Mouse (Mus musculus) neural tube, embryonic 14.5 days (tissue): Measurements from ENCODE around the gene Mmp17. TPM values are rescaled to one million over a fixed set of nuclear protein-coding genes. Genes with fewer than 3 reads are reported as not detected.

Experiments
- ATAC-seq: fragments of 200-750 bp; cut with Nextera tagmentation; 2 replicates; pipeline ENCODE4 v1.8.0; 2017; ENCODE audit warnings: low read depth, mild to moderate bottlenecking, moderate TSS enrichment, moderate library complexity
- H3K27ac ChIP-seq: fragments of 300-500 bp; sonication (generic); 2 replicates; pipeline ENCODE4 v1.5.1; 2014; ENCODE audit warnings: low read depth, mild to moderate bottlenecking, control low read depth, low read length, moderate library complexity, mixed read lengths
- H3K27me3 ChIP-seq: fragments of 300-500 bp; sonication (generic); 2 replicates; pipeline ENCODE4 v1.6.1; 2014; ENCODE audit warnings: low read length; ENCODE audit not compliant: control insufficient read depth, insufficient read depth
- H3K36me3 ChIP-seq: fragments of 300-500 bp; sonication (generic); 2 replicates; pipeline ENCODE4 v1.6.1; 2014; ENCODE audit warnings: low read length, mixed read lengths; ENCODE audit not compliant: control insufficient read depth, insufficient read depth
- H3K4me1 ChIP-seq: fragments of 300-500 bp; sonication (generic); 2 replicates; pipeline ENCODE4 v1.6.1; 2014; ENCODE audit warnings: low read length; ENCODE audit not compliant: control insufficient read depth, insufficient read depth
- H3K4me2 ChIP-seq: fragments of 300-500 bp; sonication (generic); 2 replicates; pipeline ENCODE4 v1.6.1; 2014; ENCODE audit warnings: mild to moderate bottlenecking, low read depth, low read length, control low read depth
- H3K4me3 ChIP-seq: fragments of 300-500 bp; sonication (generic); 2 replicates; pipeline ENCODE4 v1.5.1; 2014; ENCODE audit warnings: low read depth, low read length, control low read depth, mixed read lengths
- H3K9ac ChIP-seq: fragments of 300-500 bp; sonication (generic); replicated peaks from 2 replicates; pipeline ENCODE4 v1.6.1; 2014; ENCODE audit warnings: low read depth, mild to moderate bottlenecking, control low read depth, low read length, mixed read lengths
- H3K9me3 ChIP-seq: fragments of 300-500 bp; sonication (generic); 2 replicates; pipeline ENCODE4 v1.6.1; 2016; ENCODE audit warnings: low read length; ENCODE audit not compliant: control insufficient read depth
- WGBS: fragments of 180-500 bp; shearing (Covaris S2); extraction: QIAGEN DNeasy Blood & Tissue Kit; methylation state at CpG from one replicate; pipeline ENCODE4 v1.1.7; 2014; 5-methylcytosine and 5-hydroxymethylcytosine counted together
- polyA plus RNA-seq: library from polyadenylated mRNA; unstranded; fragments of >200 nt; fragmentation: Nextera tagmentation; extraction: Ambion mirVana; gene quantifications from 2 replicates; pipeline ENCODE4 v1.2.1, GENCODE M21; 2014

Mmp17 gene
- polyA plus RNA-seq, result 7.5 and 7.7 TPM in 2 replicates

DNA sequence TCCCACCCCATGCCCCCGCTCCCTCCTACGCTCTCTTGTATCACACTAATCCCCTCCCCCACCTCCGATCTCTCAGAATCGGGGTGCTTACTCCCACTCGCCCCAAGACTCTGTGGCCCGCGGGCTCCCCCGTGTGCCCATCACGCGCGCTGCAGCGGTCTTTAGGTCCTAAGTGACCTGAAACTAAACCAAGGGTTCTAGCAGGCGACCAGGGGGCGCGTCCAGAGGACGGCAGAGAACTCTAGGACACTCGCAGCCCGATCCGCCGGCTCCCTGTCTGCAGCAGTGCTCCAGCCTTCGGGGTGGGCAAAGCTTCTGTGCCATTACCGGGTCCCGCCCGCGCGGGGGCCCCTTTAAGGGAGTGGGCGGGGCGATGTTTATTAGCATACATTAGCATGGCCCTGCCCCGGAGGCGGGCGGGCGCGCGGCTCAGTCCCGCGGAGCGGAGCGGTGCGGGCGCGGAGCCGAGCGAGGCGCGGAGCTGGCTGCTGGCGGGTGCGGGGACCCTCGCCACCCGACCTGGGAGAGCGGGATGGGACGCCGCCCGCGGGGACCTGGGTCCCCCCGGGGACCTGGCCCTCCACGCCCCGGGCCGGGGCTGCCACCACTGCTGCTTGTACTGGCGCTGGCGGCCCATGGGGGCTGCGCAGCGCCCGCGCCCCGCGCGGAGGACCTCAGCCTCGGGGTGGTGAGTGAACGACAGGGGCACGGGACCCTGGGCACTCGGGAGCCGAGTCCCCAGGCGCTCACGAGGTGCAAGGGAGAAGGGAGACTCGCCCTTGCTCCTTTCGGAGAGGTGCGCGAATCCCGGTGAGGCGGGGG is at the start of gene Mmp17:
Gene Mmp17 (plus strand): TSS at position 409 of the 822 bp plus-strand sequence.
- peak; percentile 89 for ATAC-seq
- Histone ChIP-seq H3K9me3 (no peaks in the 10 kb centered on the region), H3K27me3 (no peaks in the 10 kb centered on the region; the same call in 1 of the 2 replicates), H3K4me2 (peak within 1 kb of the TSS; percentile 100), H3K27ac (0 out of 2 replicates have a peak within 1 kb of the TSS, but pooled peaks have one; percentile 60), H3K9ac (peak within 1 kb of the TSS; percentile 87), H3K4me3 (peak within 1 kb of the TSS; percentile 79), H3K4me1 (peaks cover 15% of the 10 kb centered on the region; the same call in 1 of the 2 replicates), H3K36me3 (no peaks in the 10 kb centered on the region)
- WGBS, result under 1% methylated on average over 72 of the region's 80 CpGs

GRCm38 (mm10) chr5:129534500-129534899 is 49.5 kb upstream of the Mmp17 start:
- WGBS, result 89% methylated on average over 2 of the region's 2 CpGs
- Histone ChIP-seq H3K9me3 (no peaks in the 10 kb centered on the region), H3K4me3 (no peak overlapping the region), H3K4me2 (no peak overlapping the region), H3K4me1 (no peaks in the 10 kb centered on the region), H3K36me3 (peaks cover 2% of the 10 kb centered on the region; the same call in 1 of the 2 replicates), H3K27ac (no peak overlapping the region), H3K27me3 (no peaks in the 10 kb centered on the region), H3K9ac (no peak overlapping the region)
- no peak for ATAC-seq

GRCm38 (mm10) chr5:129535021-129535420 is 48.9 kb upstream of the Mmp17 start:
- H3K27me3 ChIP-seq, result no peaks in the 10 kb centered on the region
- H3K36me3 ChIP-seq, result peaks cover 7% of the 10 kb centered on the region; the same call in 1 of the 2 replicates
- WGBS, result 76% methylated on average over 2 of the region's 2 CpGs
- H3K9ac ChIP-seq, result no peak overlapping the region
- H3K27ac ChIP-seq, result no peak overlapping the region
- no peak overlapping the region for H3K4me2 ChIP-seq
- H3K4me3 ChIP-seq, result no peak overlapping the region
- no peaks in the 10 kb centered on the region for H3K9me3 ChIP-seq
- H3K4me1 ChIP-seq, result no peaks in the 10 kb centered on the region
- no peak for ATAC-seq

GRCm38 (mm10) chr5:129535431-129535830 is 48.5 kb upstream of the Mmp17 start:
- Histone ChIP-seq H3K4me3 (no peak overlapping the region), H3K36me3 (peaks cover 11% of the 10 kb centered on the region), H3K4me2 (no peak overlapping the region), H3K27me3 (no peaks in the 10 kb centered on the region), H3K27ac (no peak overlapping the region), H3K4me1 (no peaks in the 10 kb centered on the region), H3K9me3 (no peaks in the 10 kb centered on the region), H3K9ac (no peak overlapping the region)
- no peak for ATAC-seq
- 97% methylated on average over 3 of the region's 3 CpGs for WGBS

- Histone ChIP-seq H3K27me3 (no peaks in the 10 kb centered on the region), H3K36me3 (peaks cover 40% of the 10 kb centered on the region), H3K9me3 (no peaks in the 10 kb centered on the region), H3K9ac (no peak overlapping the region), H3K4me3 (no peak overlapping the region), H3K4me1 (no peaks in the 10 kb centered on the region), H3K4me2 (no peak overlapping the region), H3K27ac (no peak overlapping the region)
- ATAC-seq, result no peak
- WGBS, result 92% methylated on average over 4 of the region's 4 CpGs
Measured at GRCm38 (mm10) chr5:129538826-129539225, 45.1 kb upstream of the Mmp17 start.

DNA sequence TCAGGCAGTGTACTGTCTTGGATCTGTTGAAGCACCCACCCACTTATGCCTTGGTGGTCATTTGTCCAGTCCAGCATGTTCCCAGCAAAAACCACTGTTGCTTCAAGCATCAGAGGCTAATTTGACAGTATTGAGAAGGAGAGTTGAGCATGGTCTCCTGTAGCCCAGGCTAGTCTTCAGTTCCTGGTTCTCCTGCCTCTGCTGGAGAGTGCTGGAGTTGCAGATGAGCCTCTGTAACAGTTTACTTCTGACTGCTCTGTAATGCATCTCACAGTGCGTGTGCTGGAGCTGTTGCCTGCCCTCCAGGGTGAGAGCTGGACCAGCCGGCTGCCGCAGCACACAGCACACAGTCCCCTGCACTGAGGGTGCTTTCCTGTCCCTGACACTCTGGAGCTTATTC is 41.7 kb upstream of the Mmp17 start:
- peaks cover 61% of the 10 kb centered on the region for H3K36me3 ChIP-seq
- no peaks in the 10 kb centered on the region for H3K27me3 ChIP-seq
- WGBS, result 96% methylated on average over 3 of the region's 3 CpGs
- no peaks in the 10 kb centered on the region for H3K9me3 ChIP-seq
- H3K4me3 ChIP-seq, result no peak overlapping the region
- no peak for ATAC-seq
- H3K4me1 ChIP-seq, result no peaks in the 10 kb centered on the region
- H3K9ac ChIP-seq, result no peak overlapping the region
- H3K27ac ChIP-seq, result no peak overlapping the region
- H3K4me2 ChIP-seq, result no peak overlapping the region

DNA sequence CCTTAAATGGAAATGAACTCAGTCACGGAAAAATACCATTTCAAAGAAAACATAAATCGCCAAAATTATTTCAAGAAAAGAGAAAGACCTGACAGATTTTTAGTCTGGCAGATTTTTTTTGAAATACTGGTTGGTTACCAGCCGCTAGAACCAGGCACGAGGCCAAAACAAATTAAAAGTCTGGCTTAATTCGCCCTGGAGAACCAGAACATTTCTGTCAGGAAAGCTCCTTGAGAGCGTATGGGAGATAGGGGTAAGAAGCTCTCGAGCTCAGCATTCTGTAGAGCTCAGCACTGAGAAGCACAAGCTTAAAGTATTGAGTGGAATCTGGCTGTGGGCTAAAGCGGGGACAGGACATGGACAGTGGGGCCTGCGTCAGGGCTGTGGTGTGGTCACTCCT is 38.2 kb upstream of the Mmp17 start:
- no peaks in the 10 kb centered on the region for H3K9me3 ChIP-seq
- no peak overlapping the region for H3K4me3 ChIP-seq
- H3K4me2 ChIP-seq, result no peak overlapping the region
- 85% methylated on average over 9 of the region's 9 CpGs for WGBS
- no peaks in the 10 kb centered on the region for H3K27me3 ChIP-seq
- no peak overlapping the region for H3K27ac ChIP-seq
- peaks cover 71% of the 10 kb centered on the region for H3K36me3 ChIP-seq
- no peaks in the 10 kb centered on the region for H3K4me1 ChIP-seq
- no peak for ATAC-seq
- H3K9ac ChIP-seq, result no peak overlapping the region

DNA sequence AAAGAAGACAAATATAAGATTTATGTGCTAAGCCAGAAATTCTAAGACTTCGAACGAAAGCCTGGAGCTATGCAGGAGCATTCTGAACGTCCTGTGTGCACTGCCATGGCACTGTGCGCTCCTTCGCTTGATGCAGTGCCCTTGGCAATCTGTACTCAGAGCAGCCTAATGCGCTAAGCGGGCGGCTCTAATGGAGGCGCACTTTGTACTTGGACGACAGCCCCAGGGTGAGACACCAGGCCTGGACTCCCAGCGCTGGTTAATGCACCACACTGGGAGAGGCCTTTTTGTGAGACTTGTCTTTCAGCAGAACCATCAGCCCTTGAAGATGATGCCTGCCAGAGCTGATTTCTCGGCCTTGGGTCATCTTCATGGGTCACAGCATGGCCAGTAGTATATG is 34.3 kb upstream of the Mmp17 start:
- peaks cover 70% of the 10 kb centered on the region for H3K36me3 ChIP-seq
- WGBS, result 89% methylated on average over 12 of the region's 12 CpGs
- ATAC-seq, result no peak

DNA sequence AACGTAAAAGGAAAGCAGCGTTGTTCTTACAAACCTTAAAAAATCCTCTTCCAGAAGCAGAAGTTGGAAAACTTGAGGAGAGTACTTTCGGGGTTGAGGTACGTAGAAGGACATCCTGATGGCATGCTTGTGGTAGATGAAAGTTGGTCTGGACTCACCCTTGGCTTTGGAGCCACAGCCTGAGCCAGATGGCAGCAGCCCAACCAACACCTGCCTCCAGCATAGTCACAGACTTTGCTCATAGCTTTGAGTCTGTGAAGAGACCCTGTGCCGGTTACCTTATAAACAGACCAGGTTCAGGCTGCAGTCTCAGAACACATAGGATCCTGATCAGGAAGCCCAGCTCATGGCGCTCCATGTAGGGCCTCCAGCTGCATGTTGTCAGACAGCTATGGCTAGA is 33.2 kb upstream of the Mmp17 start:
- WGBS, result 98% methylated on average over 6 of the region's 6 CpGs
- peaks cover 76% of the 10 kb centered on the region for H3K36me3 ChIP-seq
- H3K9ac ChIP-seq, result no peak overlapping the region
- H3K27me3 ChIP-seq, result no peaks in the 10 kb centered on the region
- H3K4me1 ChIP-seq, result no peaks in the 10 kb centered on the region
- no peak overlapping the region for H3K27ac ChIP-seq
- ATAC-seq, result no peak
- H3K4me3 ChIP-seq, result no peak overlapping the region
- H3K4me2 ChIP-seq, result no peak overlapping the region
- no peaks in the 10 kb centered on the region for H3K9me3 ChIP-seq

More for the DNA sequence above, 34.3 kb upstream of the Mmp17 start:
- Histone ChIP-seq H3K27me3 (no peaks in the 10 kb centered on the region), H3K4me3 (no peak overlapping the region), H3K9ac (no peak overlapping the region), H3K9me3 (no peaks in the 10 kb centered on the region), H3K4me2 (no peak overlapping the region), H3K27ac (no peak overlapping the region), H3K4me1 (no peaks in the 10 kb centered on the region)
